Mouse (Mus musculus) midbrain, postnatal 0 days (tissue): ENCODE measurements around the gene Rapgef5. TPM values are rescaled to one million over a fixed set of nuclear protein-coding genes. Genes with fewer than 3 reads are reported as not detected.

Experiments used
- ATAC-seq: fragments of 200-750 bp; cut with Nextera tagmentation; 2 replicates; pipeline ENCODE4 v1.8.0; 2017; ENCODE audit warnings: moderate number of reproducible peaks, mild to moderate bottlenecking, moderate TSS enrichment, moderate library complexity; ENCODE audit not compliant: low FRiP score
- DNase-seq: peaks from one replicate; pipeline ENCODE4 v3.0.0-alpha.2; 2015; ENCODE audit warnings: low spot score
- H3K27ac ChIP-seq: fragments of 300-500 bp; sonication (generic); 2 replicates; pipeline ENCODE4 v1.5.1; 2014; ENCODE audit warnings: low read depth, mild to moderate bottlenecking, low read length, mixed read lengths
- H3K27me3 ChIP-seq: fragments of 300-500 bp; sonication (generic); 2 replicates; pipeline ENCODE4 v1.6.1; 2014; ENCODE audit warnings: low read length, control low read depth, mixed read lengths; ENCODE audit not compliant: insufficient read depth
- H3K36me3 ChIP-seq: fragments of 300-500 bp; sonication (generic); 2 replicates; pipeline ENCODE4 v1.6.1; 2014; ENCODE audit warnings: low read length, control low read depth, mixed read lengths; ENCODE audit not compliant: insufficient read depth
- H3K4me1 ChIP-seq: fragments of 300-500 bp; sonication (generic); 2 replicates; pipeline ENCODE4 v1.6.1; 2014; ENCODE audit warnings: mild to moderate bottlenecking, control low read depth, antibody characterized with exemption, low read length, mixed read lengths; ENCODE audit not compliant: insufficient read depth
- H3K4me2 ChIP-seq: fragments of 300-500 bp; sonication (generic); 2 replicates; pipeline ENCODE4 v1.6.1; 2014; ENCODE audit warnings: low read depth, mild to moderate bottlenecking, low read length, mixed read lengths; ENCODE audit not compliant: poor library complexity, severe bottlenecking
- H3K4me3 ChIP-seq: fragments of 300-500 bp; sonication (generic); 2 replicates; pipeline ENCODE4 v1.5.1; 2014; ENCODE audit warnings: low read depth, mild to moderate bottlenecking, low read length, moderate library complexity
- H3K9ac ChIP-seq: fragments of 300-500 bp; sonication (generic); replicated peaks from 2 replicates; pipeline ENCODE4 v1.6.1; 2014; ENCODE audit warnings: mild to moderate bottlenecking, low read length, moderate library complexity, mixed read lengths; ENCODE audit not compliant: poor library complexity, severe bottlenecking
- H3K9me3 ChIP-seq: fragments of 300-500 bp; sonication (generic); 2 replicates; pipeline ENCODE4 v1.6.1; 2016; ENCODE audit warnings: low read length, control low read depth
- CTCF ChIP-seq: IDR thresholded peaks from 2 replicates; pipeline ENCODE4 v1.5.1; 2016; ENCODE audit warnings: antibody characterized with exemption, mild to moderate bottlenecking
- WGBS: fragments of 180-500 bp; shearing (Covaris S2); extraction: QIAGEN DNeasy Blood & Tissue Kit; methylation state at CpG from one replicate; pipeline ENCODE4 v1.1.7; 2014; 5-methylcytosine and 5-hydroxymethylcytosine counted together
- polyA plus RNA-seq: library from polyadenylated mRNA; unstranded; fragments of >200 nt; fragmentation: Nextera tagmentation; extraction: Ambion mirVana; gene quantifications from 2 replicates; pipeline ENCODE4 v1.2.1, GENCODE M21; 2015
- total RNA-seq: library from RNA; depleted of rRNA; stranded (reverse); fragments of >200 nt; gene quantifications from 2 replicates; pipeline ENCODE4 v1.2.3, GENCODE M21; 2014

Rapgef5 gene
- total and polyA plus RNA-seq, 2 experiments from 2014 or later: 25.9 to 54.3 TPM

DNA sequence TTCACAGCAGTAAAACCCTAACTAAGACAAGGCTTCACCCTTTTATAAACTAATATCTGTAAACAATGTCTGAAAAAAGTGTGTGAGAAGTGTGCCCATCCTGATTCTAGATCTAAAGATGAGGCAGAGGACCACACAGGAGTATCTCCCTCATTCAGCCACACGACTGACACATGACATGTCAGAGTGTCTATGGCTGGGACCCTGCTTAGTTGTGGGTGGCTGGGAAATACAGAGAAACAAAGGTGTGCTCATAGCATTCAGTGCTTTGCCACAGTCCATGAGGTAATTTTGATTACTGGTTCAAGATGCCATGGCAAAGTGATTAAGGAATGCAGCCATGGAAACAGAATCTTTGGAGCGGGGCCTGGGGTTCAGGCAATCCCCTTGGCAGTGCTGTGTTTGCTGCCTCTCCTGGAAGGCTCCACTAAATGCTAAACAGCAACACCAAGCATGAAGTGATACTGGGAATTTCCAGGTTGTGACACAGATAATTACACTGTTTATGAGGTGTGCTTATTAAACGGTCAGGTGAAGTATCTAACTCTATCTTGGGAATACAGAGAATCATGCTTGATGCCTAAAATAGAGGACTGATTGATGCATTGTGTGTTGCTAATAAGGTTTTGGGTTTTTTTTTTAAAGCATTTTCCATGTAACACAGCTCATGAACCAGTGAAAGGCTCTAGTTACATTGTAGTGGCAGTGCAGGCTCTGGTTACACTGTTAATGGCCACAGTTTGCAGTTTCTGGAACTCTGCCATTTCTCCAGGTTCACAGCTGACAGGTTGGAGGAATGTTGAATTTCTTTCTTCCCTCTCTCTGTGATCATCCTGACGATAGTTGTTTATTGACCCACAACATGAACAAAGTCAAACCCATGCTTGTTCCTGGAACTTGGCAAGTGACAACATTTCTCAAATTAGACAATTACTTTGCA lies 29.9 kb upstream of the Rapgef5 start:
- no peak for TF ChIP-seq CTCF
- Histone ChIP-seq H3K27ac (no peak overlapping the region), H3K36me3 (no peaks in the 10 kb centered on the region), H3K4me3 (no peak overlapping the region), H3K4me1 (no peaks in the 10 kb centered on the region), H3K9me3 (no peaks in the 10 kb centered on the region), H3K4me2 (no peak overlapping the region), H3K9ac (no peak overlapping the region), H3K27me3 (no peaks in the 10 kb centered on the region)
- no peak for ATAC-seq
- 66% methylated on average over 4 of the region's 4 CpGs for WGBS
- peak; percentile 42 for DNase-seq

DNA sequence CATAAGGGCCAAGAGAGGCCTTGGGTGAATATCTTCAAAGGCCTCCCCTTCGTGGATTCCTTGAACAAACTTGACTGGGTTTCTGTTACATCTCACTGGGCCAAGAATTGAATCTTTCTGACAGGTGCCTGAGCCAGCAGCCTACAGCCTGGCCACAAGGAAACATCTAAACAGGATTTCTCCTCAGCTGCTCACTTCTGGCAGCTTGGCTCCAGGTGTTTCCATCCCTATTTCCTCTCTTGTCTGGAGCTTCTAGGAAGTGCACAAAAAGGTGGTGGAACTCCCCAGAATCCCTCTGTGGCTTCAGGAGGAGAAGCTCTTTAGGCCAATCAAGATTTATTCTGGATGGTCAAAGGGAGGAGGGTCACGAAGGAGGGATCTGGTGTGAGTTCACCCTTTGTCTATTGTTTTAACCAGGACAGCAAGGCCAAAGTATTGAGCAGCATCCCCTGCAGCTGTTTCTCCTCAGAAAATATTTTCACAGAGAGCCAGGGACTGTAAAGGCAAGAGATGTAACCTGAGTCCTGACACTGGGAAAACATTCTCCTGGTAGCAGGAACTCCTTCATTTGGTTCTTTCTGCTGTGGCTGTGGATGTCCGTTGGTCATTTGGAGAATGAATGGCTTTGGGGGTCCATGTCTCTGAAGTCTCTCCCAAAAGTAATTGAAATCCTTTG lies 19.6 kb upstream of the Rapgef5 start:
- DNase-seq (no peak), ATAC-seq (no peak)
- Histone ChIP-seq H3K27ac (no peak overlapping the region), H3K4me1 (no peaks in the 10 kb centered on the region), H3K36me3 (no peaks in the 10 kb centered on the region), H3K27me3 (no peaks in the 10 kb centered on the region), H3K9ac (no peak overlapping the region), H3K4me3 (no peak overlapping the region), H3K9me3 (no peaks in the 10 kb centered on the region), H3K4me2 (no peak overlapping the region)
- no peak for TF ChIP-seq CTCF
- 80% methylated on average over 3 of the region's 3 CpGs for WGBS

DNA sequence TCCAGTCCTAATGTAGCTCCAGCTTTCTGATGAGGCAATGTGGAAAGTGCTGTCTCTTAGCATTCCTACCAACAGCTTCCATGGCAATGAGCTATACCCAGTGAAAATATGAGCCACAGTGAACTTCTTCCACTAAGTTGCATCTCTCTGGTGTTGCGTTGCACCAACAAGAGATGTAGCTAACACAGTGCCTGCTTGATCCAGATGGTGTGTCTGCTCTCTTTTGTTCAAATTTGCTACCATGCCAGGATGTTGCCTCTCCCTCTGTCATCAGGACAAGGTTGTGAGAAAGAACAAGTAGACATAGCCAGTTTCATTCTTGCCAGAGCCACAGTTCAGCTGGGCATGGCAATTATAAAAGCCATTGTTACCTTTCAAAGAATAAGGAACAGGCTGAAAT lies 18.9 kb upstream of the Rapgef5 start:
- Histone ChIP-seq H3K27ac (no peak overlapping the region), H3K4me2 (no peak overlapping the region), H3K4me1 (no peaks in the 10 kb centered on the region), H3K4me3 (no peak overlapping the region), H3K27me3 (no peaks in the 10 kb centered on the region), H3K9ac (no peak overlapping the region), H3K9me3 (no peaks in the 10 kb centered on the region), H3K36me3 (no peaks in the 10 kb centered on the region)
- ATAC-seq (no peak), DNase-seq (no peak)
- WGBS: 88% methylated on average over 1 of the region's 1 CpGs
- no peak for TF ChIP-seq CTCF

DNA sequence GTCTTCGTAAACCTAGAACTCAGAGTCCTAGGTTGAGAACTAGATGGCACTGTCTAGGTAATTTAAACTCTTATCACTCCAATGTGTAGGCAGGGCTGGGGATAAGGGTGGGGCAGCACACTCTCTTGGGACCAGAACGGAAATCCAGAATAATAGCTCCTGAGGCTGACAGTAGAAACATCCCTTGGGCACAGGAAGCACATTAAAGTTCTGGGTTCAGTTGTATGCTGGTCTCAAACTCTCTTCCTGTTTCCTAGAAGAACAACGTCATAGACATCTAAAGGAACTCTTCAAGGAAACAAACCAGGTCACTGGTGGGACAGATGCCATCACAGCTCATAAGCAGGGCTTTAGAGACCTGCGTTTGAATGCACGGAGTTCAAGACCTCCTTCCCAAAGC lies 17.0 kb upstream of the Rapgef5 start:
- Histone ChIP-seq H3K4me3 (no peak overlapping the region), H3K9ac (no peak overlapping the region), H3K4me1 (no peaks in the 10 kb centered on the region), H3K27me3 (no peaks in the 10 kb centered on the region), H3K27ac (no peak overlapping the region), H3K9me3 (no peaks in the 10 kb centered on the region), H3K4me2 (no peak overlapping the region), H3K36me3 (no peaks in the 10 kb centered on the region)
- 92% methylated on average over 5 of the region's 5 CpGs for WGBS
- DNase-seq (no peak), ATAC-seq (no peak)
- no peak for TF ChIP-seq CTCF

DNA sequence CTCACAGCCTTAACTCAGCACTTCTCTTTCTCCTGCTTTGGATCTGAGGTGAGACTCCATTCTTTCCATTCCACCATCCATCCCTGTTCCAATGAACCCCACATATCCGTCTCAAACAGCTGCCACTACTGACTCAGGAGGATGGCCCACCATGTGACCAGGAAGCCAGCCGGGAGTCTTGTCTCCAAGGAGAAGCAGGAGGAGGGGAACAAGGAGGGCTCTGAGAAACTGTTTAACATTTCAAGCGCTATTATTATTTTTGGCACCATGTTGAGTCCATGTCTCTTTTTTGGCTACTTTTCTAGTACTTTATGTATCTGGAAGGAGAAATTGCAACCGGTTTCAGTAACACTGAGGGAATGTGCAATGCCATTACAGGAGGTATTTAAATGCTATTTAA lies 15.1 kb upstream of the Rapgef5 start:
- Histone ChIP-seq H3K36me3 (no peaks in the 10 kb centered on the region), H3K4me3 (no peak overlapping the region), H3K4me2 (no peak overlapping the region), H3K4me1 (no peaks in the 10 kb centered on the region), H3K9ac (no peak overlapping the region), H3K9me3 (no peaks in the 10 kb centered on the region), H3K27ac (no peak overlapping the region), H3K27me3 (no peaks in the 10 kb centered on the region)
- 53% methylated on average over 4 of the region's 4 CpGs for WGBS
- ATAC-seq (no peak), DNase-seq (no peak)
- no peak for TF ChIP-seq CTCF

DNA sequence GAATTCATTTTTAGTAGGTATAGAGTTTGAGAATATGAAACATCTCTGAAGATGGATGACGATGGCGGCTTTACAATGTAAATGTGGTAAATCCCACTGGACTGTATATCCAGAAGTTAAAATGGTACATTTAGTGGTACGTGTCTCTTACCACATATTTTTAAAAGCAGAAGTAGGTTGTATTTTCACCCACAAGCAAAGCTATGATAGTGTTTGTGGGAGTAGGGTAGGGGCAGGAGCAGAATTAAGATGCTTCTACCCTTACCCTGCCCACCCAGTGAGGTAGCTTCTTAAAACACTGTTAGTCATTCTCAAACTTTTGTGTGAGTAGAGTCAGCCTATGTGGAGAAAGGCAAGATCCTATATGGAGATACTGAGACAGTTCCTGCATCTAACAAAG lies 13.4 kb upstream of the Rapgef5 start:
- Histone ChIP-seq H3K4me3 (no peak overlapping the region), H3K9me3 (no peaks in the 10 kb centered on the region), H3K27me3 (no peaks in the 10 kb centered on the region), H3K9ac (no peak overlapping the region), H3K36me3 (no peaks in the 10 kb centered on the region), H3K27ac (no peak overlapping the region), H3K4me1 (no peaks in the 10 kb centered on the region), H3K4me2 (no peak overlapping the region)
- no peak for DNase-seq
- ATAC-seq: no peak
- WGBS: 94% methylated on average over 3 of the region's 3 CpGs
- TF ChIP-seq CTCF: no peak
